Mouse (Mus musculus) kidney, adult 8-10 months (tissue): ENCODE data around the gene Rsph1.
"Not testable (repeated sequence)": the region's sequence is repeated elsewhere in the genome, so short reads cannot be mapped to it uniquely, and the experiment has no call there.

Experiments used
- DNase-seq, 2 experiments: peaks; one replicate each; pipeline ENCODE4 v3.0.0; 2022

The Rsph1 gene

DNA sequence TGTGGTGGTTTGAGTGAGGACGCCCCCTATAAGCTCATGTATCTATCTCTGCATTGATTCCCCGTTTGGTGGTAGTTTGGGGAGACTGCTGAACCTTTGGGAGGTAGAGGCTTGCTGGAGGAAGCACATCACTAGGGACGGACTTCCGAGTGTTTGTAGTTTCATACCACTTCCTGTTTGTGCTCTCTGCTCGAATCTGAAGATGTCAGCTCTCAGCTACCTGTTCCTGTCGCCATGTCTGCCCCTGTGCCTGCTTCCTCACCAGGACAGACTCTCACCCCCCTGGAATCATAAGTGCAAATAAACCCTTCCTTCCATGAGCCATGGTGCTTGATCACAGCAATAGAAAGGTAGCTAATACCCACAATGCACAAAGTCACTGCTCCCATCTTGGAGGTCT, 2.0 kb downstream of the Rsph1 start:
- no peak for DNase-seq

DNA sequence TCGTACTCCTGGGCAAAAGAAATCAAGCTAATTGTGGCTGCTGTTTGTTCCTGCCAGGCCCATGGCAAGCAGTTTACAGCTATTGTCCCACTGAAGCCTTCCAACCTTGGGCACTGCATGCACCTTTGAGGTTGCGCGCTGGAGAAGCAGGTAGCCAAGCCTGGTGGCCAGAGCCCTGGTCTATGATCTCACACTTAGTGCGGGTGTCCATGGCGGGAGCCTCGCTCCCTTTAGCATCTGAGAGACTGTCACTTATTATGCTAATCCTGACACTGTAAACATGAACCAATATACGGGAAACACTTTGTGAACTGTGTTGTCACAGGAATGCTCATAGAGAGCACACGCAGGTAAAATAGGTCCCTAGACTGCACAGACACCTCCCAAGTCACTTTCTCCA, 3.6 kb downstream of the Rsph1 start:
- no peak for DNase-seq

DNA sequence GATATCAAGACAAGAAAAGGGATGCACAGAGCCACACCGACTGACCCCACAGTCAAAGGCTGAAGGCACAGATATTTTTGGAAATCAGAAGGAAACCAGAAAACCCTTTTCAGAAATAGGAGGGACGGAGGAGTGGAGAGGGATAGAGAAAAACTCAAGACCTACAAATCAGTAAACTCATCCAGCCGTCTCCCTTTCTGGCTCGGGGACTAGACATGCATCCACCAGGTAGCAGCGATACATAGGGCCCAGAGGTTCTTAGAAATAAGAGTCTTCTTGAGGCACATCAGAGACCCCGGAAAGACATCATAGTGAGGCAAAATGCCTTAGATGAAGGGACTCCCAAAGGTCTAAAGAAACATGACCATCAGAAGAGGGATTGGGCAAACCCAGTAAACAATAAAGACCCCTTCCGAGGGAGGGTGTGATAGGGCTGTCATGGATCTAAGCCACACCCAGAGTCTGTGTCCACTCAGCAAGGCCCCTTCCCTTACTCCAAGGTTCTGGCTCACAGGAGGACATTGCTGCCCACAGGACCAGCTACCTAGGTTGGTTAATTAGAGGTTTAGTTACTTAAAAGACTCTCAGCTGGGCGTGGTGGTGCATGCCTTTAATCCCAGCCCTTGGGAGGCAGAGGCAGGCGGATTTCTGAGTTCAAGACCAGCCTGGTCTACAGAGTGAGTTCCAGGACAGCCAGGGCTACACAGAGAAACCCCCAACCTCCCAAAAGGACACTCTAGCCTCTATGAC, 4.6 kb downstream of the Rsph1 start:
- no peak for DNase-seq

DNA sequence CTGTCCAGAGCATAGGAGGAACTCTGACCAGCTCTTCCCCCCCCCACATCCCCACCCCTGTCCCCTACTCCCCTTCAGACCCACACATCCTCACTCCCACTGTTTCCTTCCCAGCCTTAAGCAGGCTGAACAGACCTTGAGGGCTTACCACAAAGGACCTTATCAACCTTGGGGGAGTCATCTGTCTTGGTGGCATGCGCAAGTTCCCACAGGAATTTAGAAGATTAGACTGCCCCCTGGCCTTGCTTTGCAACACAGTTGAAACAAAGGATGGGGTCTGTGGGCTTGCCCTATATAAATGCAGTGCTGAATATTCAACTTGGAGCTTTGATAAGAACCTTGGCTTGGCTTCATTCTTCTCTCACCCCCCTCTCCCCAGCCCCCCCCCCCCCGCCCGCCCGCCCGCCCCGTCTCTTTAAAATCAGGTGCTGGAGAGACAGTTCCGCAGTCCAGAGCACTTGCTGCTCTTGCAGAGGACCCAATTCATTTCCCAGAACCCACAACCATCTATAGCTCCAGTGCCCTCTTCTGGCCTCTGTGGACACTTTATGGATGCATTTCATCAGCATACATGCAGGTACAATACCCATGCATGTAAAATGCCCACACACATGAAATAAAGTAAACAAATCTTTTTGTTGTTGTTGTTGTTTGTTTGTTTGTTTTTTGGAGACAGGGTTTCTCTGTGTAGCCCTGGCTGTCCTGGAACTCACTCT, 5.9 kb downstream of the Rsph1 start:
- DNase-seq = no peak

DNA sequence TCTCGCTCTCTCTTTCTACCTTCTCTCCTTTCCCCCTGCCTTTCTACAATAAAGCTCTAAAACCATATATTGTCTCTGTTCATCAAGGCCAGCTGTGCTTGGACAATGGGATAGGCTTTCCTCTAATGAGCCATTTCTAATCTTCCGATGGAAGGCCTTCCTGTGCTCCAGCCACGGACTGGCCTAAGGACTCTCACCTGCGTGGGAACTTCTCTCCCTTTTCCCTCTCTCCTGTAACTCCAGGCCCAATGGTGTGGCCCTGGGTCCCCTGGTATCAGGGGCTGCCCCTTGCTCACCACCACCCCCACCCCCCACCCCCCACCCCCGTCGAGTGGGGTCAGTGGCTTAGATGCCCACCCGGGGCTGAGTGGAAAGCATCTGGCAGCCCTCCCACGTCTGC, 6.4 kb downstream of the Rsph1 start:
- DNase-seq = not testable (repeated sequence)

DNA sequence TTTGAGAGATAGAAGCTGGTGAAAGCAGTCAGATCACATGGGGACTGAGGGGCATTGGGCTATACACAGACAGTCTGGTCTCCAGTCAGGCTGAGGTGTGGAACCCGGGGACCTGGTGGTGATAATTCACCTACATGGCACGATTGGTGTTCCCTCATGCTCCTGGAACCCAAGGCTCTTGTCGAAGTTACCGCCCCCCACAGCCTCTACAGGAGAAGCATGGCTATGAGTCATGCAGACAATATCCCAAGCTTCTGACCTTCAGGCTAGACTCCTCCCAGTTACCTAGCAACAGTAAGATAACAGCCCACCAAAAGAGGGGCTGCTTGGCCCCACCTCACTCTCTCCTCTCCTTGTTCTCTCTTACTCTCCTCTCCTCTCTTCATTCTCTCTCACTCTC, 6.9 kb downstream of the Rsph1 start:
- DNase-seq = no peak

DNA sequence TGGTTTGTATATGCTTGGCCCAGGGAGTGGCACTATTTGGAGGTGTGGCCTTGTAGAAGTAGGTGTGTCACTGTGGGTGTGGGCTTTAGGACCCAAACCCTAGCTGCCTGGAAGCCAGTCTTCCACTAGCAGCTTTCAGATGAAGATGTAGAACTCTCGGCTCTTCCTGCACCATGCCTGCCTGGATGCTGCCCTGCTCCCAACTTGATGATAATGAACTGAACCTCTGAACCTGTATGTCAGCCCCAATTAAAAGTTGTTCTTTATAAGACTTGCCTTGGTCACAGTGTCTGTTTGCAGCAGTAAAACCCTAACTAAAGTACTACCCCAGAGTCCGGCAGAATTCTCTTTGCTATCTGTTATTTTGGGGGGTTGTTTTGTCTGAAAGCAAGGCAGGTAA, 7.4 kb downstream of the Rsph1 start:
- no peak for DNase-seq

DNA sequence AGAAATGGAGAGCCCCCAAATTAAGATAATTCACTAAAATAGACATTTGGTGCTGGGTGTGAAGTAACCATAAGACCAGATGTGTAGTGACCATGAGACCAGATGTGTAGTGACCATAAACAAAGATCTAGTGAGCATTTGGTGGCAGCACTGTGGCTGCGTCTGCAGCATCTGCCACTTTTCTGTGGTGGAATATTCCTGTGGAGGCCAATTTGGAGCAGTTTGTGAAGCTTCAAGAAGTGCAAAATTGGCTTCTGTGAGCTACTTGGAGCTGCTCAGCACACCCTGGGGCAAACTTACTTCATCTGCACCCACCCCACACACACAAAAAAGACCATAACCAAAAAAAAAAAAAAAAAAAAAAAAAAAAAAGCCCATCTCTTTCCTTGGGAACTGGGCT, 9.2 kb downstream of the Rsph1 start:
- no peak for DNase-seq

DNA sequence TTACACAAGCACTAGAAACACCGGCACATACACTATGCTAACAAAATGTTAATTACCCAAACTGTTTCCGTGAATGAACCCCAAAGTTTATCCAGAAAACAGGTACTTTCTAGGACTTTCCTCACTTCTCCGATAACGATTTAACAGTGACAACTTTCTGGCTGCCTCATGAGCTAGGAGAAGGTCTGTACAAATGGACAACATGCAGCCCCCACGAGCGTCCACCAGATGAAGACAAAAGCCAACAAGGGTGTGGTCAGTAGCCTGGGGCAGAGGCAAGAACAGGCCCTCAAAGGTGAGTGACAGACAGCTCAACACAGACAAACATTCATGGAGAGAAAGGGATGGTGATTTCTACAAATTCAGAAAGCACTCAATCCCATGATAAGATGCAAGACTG, 9.6 kb downstream of the Rsph1 start:
- DNase-seq = no peak

DNA sequence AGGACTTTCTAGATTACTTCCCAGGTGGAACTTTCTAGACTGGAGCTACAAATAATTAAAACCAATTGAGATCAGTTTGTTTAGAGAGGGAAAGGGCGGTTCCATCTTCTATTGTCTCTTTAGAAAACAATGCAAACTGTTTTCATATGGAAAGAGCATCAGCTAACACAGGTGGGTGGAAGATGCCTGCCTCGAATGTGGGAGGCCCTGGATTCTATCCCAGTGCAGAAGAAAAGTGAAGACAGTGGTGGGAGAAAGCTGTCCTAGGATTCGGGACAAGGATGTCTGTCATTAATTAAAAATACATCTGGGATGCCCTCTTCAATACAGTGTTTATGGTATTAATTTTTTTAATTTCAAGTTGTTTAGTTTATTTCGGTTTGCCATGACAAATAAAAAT, 10.0 kb downstream of the Rsph1 start:
- no peak for DNase-seq

DNA sequence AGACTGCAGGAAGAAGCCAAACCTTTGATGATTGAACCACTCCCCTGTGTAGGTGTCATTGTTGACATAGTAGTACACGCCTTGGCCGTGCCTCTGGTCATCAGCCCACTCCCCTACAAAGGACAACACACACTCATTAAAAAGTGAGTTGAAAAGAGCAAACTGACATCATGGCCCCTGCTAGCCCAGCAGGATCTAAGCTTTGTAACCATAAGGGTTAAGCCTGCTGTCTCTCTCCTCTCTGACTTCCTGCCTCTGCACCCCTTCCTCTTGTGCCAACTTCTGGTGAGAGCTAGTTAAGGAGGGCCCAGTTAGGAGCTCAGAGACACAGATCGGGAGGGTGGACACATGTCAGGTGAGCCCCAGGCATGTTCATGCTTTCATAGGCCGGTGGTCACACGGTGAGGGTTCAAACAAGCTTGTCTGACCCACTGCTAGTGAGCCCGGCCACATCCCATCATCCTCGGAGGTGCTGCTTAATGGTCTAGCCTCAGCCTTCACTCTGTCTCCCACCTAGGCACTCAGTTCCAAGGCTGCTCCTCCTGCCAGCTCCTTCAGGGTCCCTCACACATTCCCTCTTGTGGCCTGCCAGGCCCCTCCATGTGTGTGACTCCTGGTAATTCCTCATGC, 10.7 kb downstream of the Rsph1 start:
- DNase-seq = no peak

DNA sequence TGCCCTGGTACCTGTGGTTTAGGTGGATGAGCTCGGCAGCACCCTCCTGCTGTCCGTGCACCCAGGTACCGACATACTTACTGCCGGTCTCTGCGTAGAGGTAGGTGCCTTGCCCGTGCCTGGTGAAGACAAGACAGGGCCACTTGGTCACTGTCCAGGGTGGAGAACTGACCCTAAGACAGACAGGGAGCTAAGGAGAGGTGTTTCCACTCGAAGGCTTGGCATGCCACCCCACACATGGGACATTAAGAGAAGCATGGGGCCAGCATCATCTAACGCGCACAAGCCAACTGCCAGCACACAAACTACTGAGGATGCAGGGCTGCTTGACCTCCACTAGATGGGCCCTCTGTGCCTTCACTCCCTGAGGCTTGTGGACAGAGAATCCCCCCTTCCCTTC, 11.4 kb downstream of the Rsph1 start:
- no peak for DNase-seq

DNA sequence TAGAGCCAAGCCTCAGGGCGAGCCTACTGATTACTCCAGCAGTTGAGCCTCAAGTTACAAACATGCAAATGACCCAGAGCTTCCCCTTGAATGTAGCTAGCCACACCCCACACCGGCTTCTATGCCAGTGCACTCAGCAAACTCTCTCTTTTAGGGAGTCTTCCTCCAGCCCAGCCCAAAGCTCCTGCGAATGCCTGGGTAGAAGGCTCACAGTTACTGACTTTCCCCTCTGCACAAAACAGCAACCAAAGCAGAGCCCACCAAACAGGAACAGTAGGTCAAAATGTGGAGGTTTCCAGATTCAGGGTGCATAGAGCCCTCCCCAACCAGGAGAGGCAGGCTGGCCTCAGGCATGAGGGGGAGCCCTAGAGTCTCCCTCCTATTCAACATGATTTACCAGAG, 12.0 kb downstream of the Rsph1 start:
- no peak for DNase-seq

DNA sequence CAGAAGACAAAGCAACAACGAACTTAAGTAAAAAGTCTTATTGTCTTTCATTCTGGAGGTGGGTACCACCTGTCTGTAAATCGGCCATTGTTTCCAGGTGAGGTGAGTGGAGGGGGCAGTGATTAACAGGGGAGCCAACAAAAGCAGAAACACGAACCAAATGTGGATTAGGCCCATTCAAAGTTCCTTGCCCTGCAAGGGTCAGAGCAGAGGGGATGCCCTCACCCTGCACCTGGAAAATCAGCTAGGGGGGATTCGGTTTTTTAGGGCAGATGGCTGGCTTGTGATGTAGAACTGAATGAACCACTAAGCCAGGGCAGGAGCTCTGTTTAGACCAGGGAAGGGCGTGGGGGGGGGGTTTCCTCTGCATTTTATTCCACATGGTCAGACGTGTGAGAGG, 12.8 kb downstream of the Rsph1 start:
- no peak for DNase-seq

DNA sequence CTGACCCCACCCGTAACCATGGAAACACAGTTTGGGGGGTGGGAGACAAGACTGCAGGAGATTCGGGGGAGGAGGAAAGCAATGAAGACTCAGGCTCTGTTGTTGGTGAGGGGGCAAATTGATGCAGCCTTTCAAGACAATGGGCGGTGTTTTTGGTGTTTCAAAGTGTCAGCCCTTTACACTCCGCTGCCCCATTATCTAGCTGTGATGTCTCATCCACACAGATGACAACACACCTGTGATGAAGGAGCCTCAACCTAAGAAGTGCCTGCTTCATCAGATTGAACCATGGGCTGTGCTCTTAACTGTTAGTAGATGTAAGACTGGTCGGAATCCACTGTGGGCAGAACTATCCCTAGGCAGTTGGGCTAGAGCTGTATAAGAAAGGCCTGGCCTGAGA, 13.4 kb downstream of the Rsph1 start:
- DNase-seq = no peak

DNA sequence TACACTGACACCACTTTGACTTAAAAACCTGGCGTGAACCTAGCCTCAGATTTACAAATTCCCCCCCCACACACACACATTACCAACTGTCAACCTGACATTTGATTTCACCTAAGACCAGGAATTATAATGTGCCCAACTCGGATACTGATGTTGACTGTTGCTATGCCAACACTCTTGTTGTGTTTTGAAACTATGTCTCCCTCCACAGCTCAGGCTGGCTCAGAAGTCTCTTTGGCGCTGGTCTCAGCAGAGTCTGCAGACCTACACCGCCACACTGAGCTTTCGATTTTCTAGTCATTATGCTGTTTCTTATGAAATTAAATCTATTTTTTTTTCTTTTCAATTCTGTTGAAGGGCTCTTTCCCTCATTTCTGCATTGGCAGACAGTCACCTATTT, 14.5 kb downstream of the Rsph1 start:
- no peak for DNase-seq

DNA sequence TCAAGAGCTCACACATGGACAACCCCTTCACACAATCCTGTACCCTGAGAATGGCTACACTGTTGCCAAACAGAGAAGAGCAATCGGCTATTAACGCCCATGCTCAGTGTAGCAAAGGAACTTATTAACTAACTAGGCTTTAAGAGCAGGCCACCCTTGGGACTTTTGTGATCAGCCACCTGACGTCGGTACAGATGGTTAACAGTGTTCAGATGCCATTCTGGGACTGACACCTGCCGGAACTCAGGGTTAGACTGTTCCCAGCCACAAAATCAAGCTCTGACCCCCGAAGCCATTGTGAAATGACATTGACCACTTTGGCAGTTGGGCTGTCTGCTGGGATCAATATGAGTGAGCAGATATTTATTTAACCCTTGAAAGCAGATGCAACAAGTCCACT, 15.8 kb downstream of the Rsph1 start:
- peak; percentile 57 to 69 for DNase-seq

DNA sequence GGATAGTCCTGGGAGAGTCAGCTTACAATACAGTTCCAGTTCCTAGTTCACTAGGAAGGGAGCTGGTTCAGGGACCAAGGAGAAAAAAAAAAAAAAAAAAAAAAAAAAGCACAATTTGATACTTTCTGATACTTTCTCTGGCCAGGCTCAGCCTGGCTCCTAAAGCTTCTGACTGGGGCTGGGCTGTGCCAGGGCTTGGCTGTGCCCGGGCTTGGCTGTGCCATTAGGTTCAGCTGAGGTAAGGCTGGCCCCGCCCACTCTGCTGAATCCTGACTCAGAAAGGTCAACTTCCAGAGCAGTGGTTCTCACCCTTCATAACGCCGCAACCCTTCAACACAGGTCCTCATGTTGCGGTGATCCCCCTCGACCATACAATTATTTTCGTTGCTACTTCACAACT, 16.8 kb downstream of the Rsph1 start:
- DNase-seq = peak; percentile 92 to 96

DNA sequence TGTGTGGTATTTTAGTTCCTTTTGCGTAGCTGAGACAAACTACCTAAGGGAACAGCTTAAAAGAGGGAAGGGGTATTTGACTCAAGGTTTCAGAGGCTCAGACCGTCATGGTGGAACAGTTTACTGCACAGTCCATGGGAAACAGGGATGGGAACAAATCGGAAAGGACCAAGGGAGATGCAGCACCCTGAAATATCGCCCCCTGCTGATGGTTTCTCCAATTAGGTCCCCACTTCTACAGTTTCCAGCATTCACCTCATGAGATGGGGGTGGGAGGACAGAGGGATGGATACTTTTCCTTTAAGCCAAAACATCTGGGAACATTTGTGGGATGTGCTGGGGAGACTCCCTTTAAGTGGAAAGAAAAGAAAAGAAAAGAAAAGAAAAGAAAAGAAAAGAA, 17.4 kb downstream of the Rsph1 start:
- DNase-seq = no peak

DNA sequence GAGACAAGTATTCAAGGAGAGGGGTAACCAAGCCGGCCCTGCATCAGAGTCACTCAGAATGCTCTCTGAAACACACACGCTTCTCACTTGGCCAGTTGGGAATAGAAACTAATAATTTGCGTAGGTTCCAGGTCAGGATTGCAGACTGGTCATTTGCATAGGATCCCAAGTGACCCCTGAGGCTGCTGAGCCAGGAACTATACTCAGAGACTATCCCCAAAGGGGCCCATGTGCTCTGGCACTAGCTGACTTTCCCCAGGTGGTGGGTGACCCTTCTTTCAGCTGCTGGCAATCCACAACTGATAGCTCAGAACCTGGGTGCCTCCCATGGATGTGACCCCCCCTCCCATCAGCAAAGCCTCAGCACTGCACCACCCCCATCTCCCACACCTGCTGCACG, 18.0 kb downstream of the Rsph1 start:
- no peak for DNase-seq

DNA sequence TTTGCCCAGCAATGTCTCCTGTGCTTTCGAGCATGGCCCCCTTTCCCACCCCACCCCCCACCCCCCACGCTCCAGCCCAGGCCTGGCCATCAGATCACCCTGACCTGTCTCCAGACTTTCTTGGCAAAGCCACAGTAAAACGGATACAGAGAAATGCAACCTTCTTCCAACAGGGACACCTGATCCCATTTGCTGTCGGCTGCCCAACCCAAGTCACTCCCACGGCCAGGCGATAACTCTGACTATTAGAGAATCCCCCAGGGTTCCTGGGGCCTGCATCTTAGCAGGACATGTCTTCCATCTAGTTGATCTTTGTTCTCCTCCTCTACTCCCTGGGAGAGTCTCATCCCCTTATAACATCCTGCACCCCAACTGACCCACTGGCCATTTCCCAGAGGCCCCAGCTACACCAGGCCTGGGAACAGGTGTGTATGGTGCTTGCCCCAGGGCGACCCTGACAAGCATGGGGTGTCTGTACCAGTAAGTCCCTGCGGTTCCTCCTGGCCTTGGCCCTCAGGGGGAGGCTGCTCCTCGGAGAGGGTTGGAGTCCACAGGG, 18.8 kb downstream of the Rsph1 start:
- no peak for DNase-seq

DNA sequence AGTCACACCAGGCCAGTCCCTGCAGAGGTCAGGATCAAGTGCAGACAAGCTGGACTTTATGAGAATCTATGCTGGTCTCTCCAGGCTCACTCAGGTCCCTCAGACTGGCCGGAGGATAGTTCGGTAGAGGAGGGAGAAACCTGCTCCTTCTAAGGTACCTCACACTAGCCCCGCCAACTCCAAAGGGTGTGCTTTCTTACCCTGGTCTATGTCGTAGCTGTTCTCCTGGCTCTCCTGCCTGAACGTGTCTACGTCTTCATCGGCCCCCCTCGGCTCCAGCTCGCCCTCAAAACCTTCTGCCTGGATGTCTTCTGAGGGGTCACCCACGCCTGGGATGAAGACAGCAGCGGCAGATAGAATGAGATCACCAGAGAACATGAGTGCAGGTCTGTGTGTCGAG, 19.3 kb downstream of the Rsph1 start:
- no peak for DNase-seq

DNA sequence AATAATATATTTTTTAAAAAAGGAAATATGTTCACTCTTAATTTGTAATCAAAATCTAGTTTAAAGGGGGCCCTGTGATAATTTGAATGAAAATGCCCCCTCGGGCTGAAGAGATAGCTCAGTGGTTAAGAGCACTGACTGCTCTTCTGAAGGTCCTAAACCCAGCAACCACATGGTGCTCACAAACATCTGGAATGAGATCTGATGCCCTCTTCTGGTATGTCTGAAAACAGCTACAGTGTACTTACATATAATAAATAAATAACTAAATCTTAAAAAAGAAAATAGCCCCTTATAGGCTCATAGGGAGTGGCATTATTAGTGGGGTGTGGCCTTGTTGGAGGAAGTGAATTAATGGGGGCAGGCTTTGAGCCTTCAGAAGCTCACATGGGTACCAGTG, 20.0 kb downstream of the Rsph1 start:
- no peak for DNase-seq

DNA sequence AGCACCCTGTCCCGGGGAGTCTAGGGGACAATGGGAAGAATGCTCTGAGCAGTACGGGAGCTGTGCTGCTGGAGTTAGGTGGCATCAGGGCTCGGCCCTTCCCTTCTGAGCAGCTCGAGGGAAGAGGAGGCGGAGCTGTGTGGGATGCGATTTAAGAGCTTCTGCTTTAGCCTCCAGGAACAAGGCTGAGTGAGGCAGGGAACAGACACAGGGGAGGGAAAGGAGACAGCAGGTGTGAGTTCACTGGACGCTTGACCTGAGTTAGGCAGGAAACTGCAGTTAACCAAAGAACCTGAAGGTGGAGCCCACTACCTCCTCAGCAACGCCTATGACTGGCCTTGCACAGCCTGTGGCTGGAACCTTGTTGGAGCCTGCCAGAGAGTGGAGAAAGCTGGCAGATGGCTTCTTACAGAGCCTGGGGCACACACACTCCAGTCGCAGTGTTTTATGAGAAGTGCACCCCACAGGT, 22.7 kb downstream of the Rsph1 start:
- peak; percentile 81 to 89 for DNase-seq
